Mouse (Mus musculus): ENCODE measurements around the gene Defb29. TPM values are rescaled to one million over a fixed set of nuclear protein-coding genes. Genes with fewer than 3 reads are reported as not detected.

Defb29 gene
- polyA plus RNA-seq, 1 experiment from 2014 or later = not detected

- H3K36me3 ChIP-seq (ENCODE audit: control insufficient read depth, insufficient read depth, low read length) = no peaks in the 10 kb centered on the region
- DNase-seq (ENCODE audit: low spot score) (no peak), ATAC-seq (replicated peaks; ENCODE audit: low FRiP score, low TSS enrichment, low read depth) (no peak)
- no peak overlapping the region for H3K27ac ChIP-seq (ENCODE audit: low read depth)
- no peaks in the 10 kb centered on the region for H3K9me3 ChIP-seq (ENCODE audit: control insufficient read depth, low read length)
- no peak overlapping the region for H3K4me3 ChIP-seq (ENCODE audit: low read depth, low read length)
- H3K4me1 ChIP-seq (replicated peaks; ENCODE audit: control insufficient read depth, insufficient read depth, low read length) = no peaks in the 10 kb centered on the region
- no peaks in the 10 kb centered on the region for H3K27me3 ChIP-seq (replicated peaks; ENCODE audit: control insufficient read depth, insufficient read depth, low read length)
- H3K4me2 ChIP-seq (ENCODE audit: low read length) = no peak overlapping the region
- 86% methylated on average over 9 of the region's 9 CpGs for whole genome bisulfite sequencing
- H3K9ac ChIP-seq (ENCODE audit: low read length) = no peak overlapping the region
Measured at GRCm38 (mm10) chr2:152541979-152542378, 2.1 kb upstream of the Defb29 start.

GRCm38 (mm10) chr2:152517981-152518380 lies 21.9 kb downstream of the Defb29 start, which contains the start of gene Defb28:
TSS of gene Defb28 (plus strand) at chr2:152518255.
- WGBS = 78% methylated on average over 4 of the region's 4 CpGs
- DNase-seq (ENCODE audit: low spot score) = no peak

GRCm38 (mm10) chr2:152516084-152516483 lies 23.8 kb downstream of the Defb29 start:
- no peak for DNase-seq (ENCODE audit: low spot score)
- no peak overlapping the region for H3K4me2 ChIP-seq (ENCODE audit: low read length)
- no peaks in the 10 kb centered on the region for H3K27me3 ChIP-seq (replicated peaks; ENCODE audit: control insufficient read depth, insufficient read depth, low read length)
- no peak overlapping the region for H3K4me3 ChIP-seq (ENCODE audit: low read depth, low read length)
- H3K4me1 ChIP-seq (replicated peaks; ENCODE audit: control insufficient read depth, insufficient read depth, low read length) = no peaks in the 10 kb centered on the region
- H3K9me3 ChIP-seq (ENCODE audit: control insufficient read depth, low read length) = no peaks in the 10 kb centered on the region
- H3K9ac ChIP-seq (ENCODE audit: low read length) = no peak overlapping the region
- WGBS = 57% methylated on average over 4 of the region's 4 CpGs
- no peaks in the 10 kb centered on the region for H3K36me3 ChIP-seq (ENCODE audit: control insufficient read depth, insufficient read depth, low read length)
- ATAC-seq (replicated peaks; ENCODE audit: low FRiP score, low TSS enrichment, low read depth) = no peak
- no peak overlapping the region for H3K27ac ChIP-seq (ENCODE audit: low read depth)

More at GRCm38 (mm10) chr2:152517981-152518380, 21.9 kb downstream of the Defb29 start, which contains the start of gene Defb28:
- no peak within 1 kb of the TSS for H3K27ac ChIP-seq (ENCODE audit: low read depth)
- H3K27me3 ChIP-seq (replicated peaks; ENCODE audit: control insufficient read depth, insufficient read depth, low read length) = no peaks in the 10 kb centered on the region
- no peak within 1 kb of the TSS for H3K4me2 ChIP-seq (ENCODE audit: low read length)
- H3K4me3 ChIP-seq (ENCODE audit: low read depth, low read length) = no peak within 1 kb of the TSS
- no peaks in the 10 kb centered on the region for H3K36me3 ChIP-seq (ENCODE audit: control insufficient read depth, insufficient read depth, low read length)
- H3K4me1 ChIP-seq (replicated peaks; ENCODE audit: control insufficient read depth, insufficient read depth, low read length) = no peaks in the 10 kb centered on the region
- ATAC-seq (replicated peaks; ENCODE audit: low FRiP score, low TSS enrichment, low read depth) = no peak
- H3K9ac ChIP-seq (ENCODE audit: low read length) = no peak within 1 kb of the TSS
- H3K9me3 ChIP-seq (ENCODE audit: control insufficient read depth, low read length) = no peaks in the 10 kb centered on the region

- no peaks in the 10 kb centered on the region for H3K36me3 ChIP-seq (ENCODE audit: control insufficient read depth, insufficient read depth, low read length)
- no peak within 1 kb of the TSS for H3K9ac ChIP-seq (ENCODE audit: low read length)
- H3K4me1 ChIP-seq (replicated peaks; ENCODE audit: control insufficient read depth, insufficient read depth, low read length) = no peaks in the 10 kb centered on the region
- H3K9me3 ChIP-seq (ENCODE audit: control insufficient read depth, low read length) = no peaks in the 10 kb centered on the region
- ATAC-seq (replicated peaks; ENCODE audit: low FRiP score, low TSS enrichment, low read depth) (no peak), DNase-seq (ENCODE audit: low spot score) (no peak)
- no peak within 1 kb of the TSS for H3K27ac ChIP-seq (ENCODE audit: low read depth)
- 79% methylated on average over 1 of the region's 1 CpGs for WGBS
- no peak within 1 kb of the TSS for H3K4me2 ChIP-seq (ENCODE audit: low read length)
- no peaks in the 10 kb centered on the region for H3K27me3 ChIP-seq (replicated peaks; ENCODE audit: control insufficient read depth, insufficient read depth, low read length)
- H3K4me3 ChIP-seq (ENCODE audit: low read depth, low read length) = no peak within 1 kb of the TSS
Measured at GRCm38 (mm10) chr2:152511592-152511991, 28.3 kb downstream of the Defb29 start, which contains the start of gene Defb26. TSS of gene Defb26 (minus strand) at chr2:152511692.

- Histone ChIP-seq H3K9me3 (ENCODE audit: control insufficient read depth, low read length) (no peaks in the 10 kb centered on the region), H3K4me2 (ENCODE audit: low read length) (no peak overlapping the region), H3K27ac (ENCODE audit: low read depth) (no peak overlapping the region), H3K27me3 (replicated peaks; ENCODE audit: control insufficient read depth, insufficient read depth, low read length) (no peaks in the 10 kb centered on the region), H3K36me3 (ENCODE audit: control insufficient read depth, insufficient read depth, low read length) (no peaks in the 10 kb centered on the region), H3K9ac (ENCODE audit: low read length) (no peak overlapping the region), H3K4me3 (ENCODE audit: low read depth, low read length) (no peak overlapping the region), H3K4me1 (replicated peaks; ENCODE audit: control insufficient read depth, insufficient read depth, low read length) (no peaks in the 10 kb centered on the region)
- no peak for DNase-seq (ENCODE audit: low spot score)
- 91% methylated on average over 2 of the region's 2 CpGs for WGBS
- no peak for ATAC-seq (replicated peaks; ENCODE audit: low FRiP score, low TSS enrichment, low read depth)
Measured at GRCm38 (mm10) chr2:152503950-152504349, 35.9 kb downstream of the Defb29 start.

- Histone ChIP-seq H3K4me2 (ENCODE audit: low read length) (no peak overlapping the region), H3K9ac (ENCODE audit: low read length) (no peak overlapping the region), H3K27me3 (replicated peaks; ENCODE audit: control insufficient read depth, insufficient read depth, low read length) (no peaks in the 10 kb centered on the region), H3K36me3 (ENCODE audit: control insufficient read depth, insufficient read depth, low read length) (no peaks in the 10 kb centered on the region), H3K27ac (ENCODE audit: low read depth) (no peak overlapping the region), H3K4me1 (replicated peaks; ENCODE audit: control insufficient read depth, insufficient read depth, low read length) (no peaks in the 10 kb centered on the region), H3K4me3 (ENCODE audit: low read depth, low read length) (no peak overlapping the region), H3K9me3 (ENCODE audit: control insufficient read depth, low read length) (no peaks in the 10 kb centered on the region)
- WGBS = 75% methylated on average over 6 of the region's 6 CpGs
- DNase-seq (ENCODE audit: low spot score) (no peak), ATAC-seq (replicated peaks; ENCODE audit: low FRiP score, low TSS enrichment, low read depth) (no peak)
Measured at GRCm38 (mm10) chr2:152500863-152501229, 39.1 kb downstream of the Defb29 start.

GRCm38 (mm10) chr2:152500204-152500862 lies 39.6 kb downstream of the Defb29 start:
- Histone ChIP-seq H3K4me2 (ENCODE audit: low read length) (no peak overlapping the region), H3K27ac (ENCODE audit: low read depth) (no peak overlapping the region), H3K27me3 (replicated peaks; ENCODE audit: control insufficient read depth, insufficient read depth, low read length) (no peaks in the 10 kb centered on the region), H3K9ac (ENCODE audit: low read length) (no peak overlapping the region), H3K4me1 (replicated peaks; ENCODE audit: control insufficient read depth, insufficient read depth, low read length) (no peaks in the 10 kb centered on the region), H3K9me3 (ENCODE audit: control insufficient read depth, low read length) (no peaks in the 10 kb centered on the region), H3K36me3 (ENCODE audit: control insufficient read depth, insufficient read depth, low read length) (no peaks in the 10 kb centered on the region), H3K4me3 (ENCODE audit: low read depth, low read length) (no peak overlapping the region)
- WGBS = 72% methylated on average over 7 of the region's 7 CpGs
- ATAC-seq (replicated peaks; ENCODE audit: low FRiP score, low TSS enrichment, low read depth) (no peak), DNase-seq (ENCODE audit: low spot score) (no peak)

- no peak overlapping the region for H3K4me2 ChIP-seq (ENCODE audit: low read length)
- no peaks in the 10 kb centered on the region for H3K9me3 ChIP-seq (ENCODE audit: control insufficient read depth, low read length)
- DNase-seq (ENCODE audit: low spot score) (no peak), ATAC-seq (replicated peaks; ENCODE audit: low FRiP score, low TSS enrichment, low read depth) (no peak)
- no peak overlapping the region for H3K27ac ChIP-seq (ENCODE audit: low read depth)
- no peaks in the 10 kb centered on the region for H3K36me3 ChIP-seq (ENCODE audit: control insufficient read depth, insufficient read depth, low read length)
- H3K9ac ChIP-seq (ENCODE audit: low read length) = no peak overlapping the region
- no peak overlapping the region for H3K4me3 ChIP-seq (ENCODE audit: low read depth, low read length)
- 72% methylated on average over 6 of the region's 6 CpGs for WGBS
- H3K27me3 ChIP-seq (replicated peaks; ENCODE audit: control insufficient read depth, insufficient read depth, low read length) = no peaks in the 10 kb centered on the region
- H3K4me1 ChIP-seq (replicated peaks; ENCODE audit: control insufficient read depth, insufficient read depth, low read length) = no peaks in the 10 kb centered on the region
Measured at GRCm38 (mm10) chr2:152498020-152498419, 41.9 kb downstream of the Defb29 start.

GRCm38 (mm10) chr2:152493151-152493550 lies 46.7 kb downstream of the Defb29 start:
- no peaks in the 10 kb centered on the region for H3K9me3 ChIP-seq (ENCODE audit: control insufficient read depth, low read length)
- H3K27ac ChIP-seq (ENCODE audit: low read depth) = no peak overlapping the region
- H3K36me3 ChIP-seq (ENCODE audit: control insufficient read depth, insufficient read depth, low read length) = no peaks in the 10 kb centered on the region
- 70% methylated on average over 6 of the region's 6 CpGs for WGBS
- DNase-seq (ENCODE audit: low spot score) = no peak
- no peak for ATAC-seq (replicated peaks; ENCODE audit: low FRiP score, low TSS enrichment, low read depth)
- H3K9ac ChIP-seq (ENCODE audit: low read length) = no peak overlapping the region
- no peak overlapping the region for H3K4me2 ChIP-seq (ENCODE audit: low read length)
- H3K27me3 ChIP-seq (replicated peaks; ENCODE audit: control insufficient read depth, insufficient read depth, low read length) = no peaks in the 10 kb centered on the region
- H3K4me1 ChIP-seq (replicated peaks; ENCODE audit: control insufficient read depth, insufficient read depth, low read length) = no peaks in the 10 kb centered on the region
- no peak overlapping the region for H3K4me3 ChIP-seq (ENCODE audit: low read depth, low read length)
